Mouse (Mus musculus) testis, adult 2 months (tissue): ENCODE measurements around the gene P4ha1. TPM values are rescaled to one million over a fixed set of nuclear protein-coding genes. Genes with fewer than 3 reads are reported as not detected.

Source experiments
- H3K27ac ChIP-seq: fragments of 200-500 bp; 2 replicates; pipeline ENCODE4 v1.5.1; 2012; ENCODE audit warnings: low read depth, low read length; ENCODE audit not compliant: control insufficient read depth, insufficient read depth
- H3K27me3 ChIP-seq: fragments of 200-500 bp; 2 replicates; pipeline ENCODE4 v1.6.1; 2012; ENCODE audit warnings: mild to moderate bottlenecking, low read length, moderate library complexity; ENCODE audit not compliant: control insufficient read depth, insufficient read depth
- H3K36me3 ChIP-seq: fragments of 200-500 bp; 2 replicates; pipeline ENCODE4 v1.6.1; 2012; ENCODE audit warnings: mild to moderate bottlenecking, low read length; ENCODE audit not compliant: control insufficient read depth, insufficient read depth
- H3K4me1 ChIP-seq: fragments of 200-500 bp; 2 replicates; pipeline ENCODE4 v1.6.1; 2012; ENCODE audit warnings: low read length; ENCODE audit not compliant: control insufficient read depth, insufficient read depth
- H3K4me3 ChIP-seq: fragments of 200-500 bp; 2 replicates; pipeline ENCODE4 v1.5.1; 2012; ENCODE audit warnings: low read depth, mild to moderate bottlenecking, low read length, moderate library complexity, mixed read lengths; ENCODE audit not compliant: control insufficient read depth
- CTCF ChIP-seq: fragments of 200-500 bp; IDR thresholded peaks from 2 replicates; pipeline ENCODE4 v1.5.1; 2012; ENCODE audit warnings: low read depth, mild to moderate bottlenecking, inconsistent platforms, low read length, moderate library complexity; ENCODE audit not compliant: control insufficient read depth, insufficient read depth, insufficient replicate concordance
- POLR2A ChIP-seq: fragments of 200-500 bp; IDR thresholded peaks from 2 replicates; pipeline ENCODE4 v1.6.1; 2012; ENCODE audit warnings: low read depth, mild to moderate bottlenecking, inconsistent platforms, low read length, moderate library complexity; ENCODE audit not compliant: control insufficient read depth
- polyA plus RNA-seq: library from polyadenylated mRNA; depleted of rRNA; stranded (reverse); fragments of >200 nt; gene quantifications from 2 replicates; pipeline ENCODE4 v1.2.3, GENCODE M21; 2012

Gene P4ha1
- polyA plus RNA-seq, 1 experiment: 6.9 TPM

DNA sequence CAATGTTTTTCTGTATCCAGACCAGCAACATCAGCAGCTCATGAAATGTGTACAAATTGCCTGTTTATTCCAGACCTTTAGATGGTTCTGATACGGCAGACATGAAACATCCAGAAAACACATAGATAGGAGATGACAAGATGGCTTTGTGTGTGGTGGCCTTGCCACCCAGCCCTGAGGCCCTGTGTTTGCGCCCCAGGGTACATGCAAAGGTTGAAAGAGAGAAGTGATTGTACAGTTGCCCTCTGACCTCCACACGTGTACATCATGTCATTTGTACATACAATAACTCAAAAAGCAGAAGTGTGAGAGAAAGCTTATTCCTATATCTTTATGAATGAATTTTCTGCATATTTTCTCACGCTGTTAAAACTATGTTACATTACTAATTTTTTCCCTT lies 10.3 kb downstream of the P4ha1 start:
- Histone ChIP-seq H3K27me3 (no peaks in the 10 kb centered on the region), H3K27ac (peak overlapping the region; percentile 17; the same call in 1 of the 2 replicates)

GRCm38 (mm10) chr10:59334899-59335798 lies 12.1 kb downstream of the P4ha1 start:
- peaks cover 3% of the 10 kb centered on the region; the same call in 1 of the 2 replicates for H3K4me1 ChIP-seq
- no peaks in the 10 kb centered on the region for H3K27me3 ChIP-seq
- peak overlapping the region; percentile 27 for H3K27ac ChIP-seq
- H3K36me3 ChIP-seq: no peaks in the 10 kb centered on the region
- TF ChIP-seq POLR2A (no peak), CTCF (no peak)
- no peak overlapping the region for H3K4me3 ChIP-seq

More for the DNA sequence above, 10.3 kb downstream of the P4ha1 start:
- peaks cover 3% of the 10 kb centered on the region; the same call in 1 of the 2 replicates for H3K4me1 ChIP-seq
- H3K4me3 ChIP-seq: no peak overlapping the region
- TF ChIP-seq POLR2A: no peak
- TF ChIP-seq CTCF: no peak
- no peaks in the 10 kb centered on the region for H3K36me3 ChIP-seq

DNA sequence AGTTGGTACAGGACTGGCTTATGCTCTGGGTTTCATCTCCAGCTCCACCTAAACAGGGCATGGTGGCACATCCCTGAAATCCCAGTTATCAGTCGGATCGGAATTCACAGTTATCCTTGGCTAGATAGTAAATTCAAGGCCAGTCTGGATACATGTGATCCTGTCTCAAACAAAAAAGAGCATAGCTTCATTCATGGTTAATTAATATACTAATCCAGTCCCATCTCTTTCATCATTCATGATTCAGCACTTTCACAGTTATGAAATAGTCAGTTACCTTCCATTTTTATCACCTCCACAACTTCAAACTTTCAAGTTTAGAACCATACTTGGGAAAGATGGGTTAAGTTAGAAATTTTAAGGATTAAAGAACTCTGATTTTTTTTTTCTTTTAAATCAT lies 13.0 kb downstream of the P4ha1 start:
- no peaks in the 10 kb centered on the region for H3K36me3 ChIP-seq
- TF ChIP-seq CTCF (no peak), POLR2A (no peak)
- H3K4me3 ChIP-seq: no peak overlapping the region
- H3K27ac ChIP-seq: no peak overlapping the region
- H3K27me3 ChIP-seq: no peaks in the 10 kb centered on the region
- peaks cover 3% of the 10 kb centered on the region; the same call in 1 of the 2 replicates for H3K4me1 ChIP-seq

DNA sequence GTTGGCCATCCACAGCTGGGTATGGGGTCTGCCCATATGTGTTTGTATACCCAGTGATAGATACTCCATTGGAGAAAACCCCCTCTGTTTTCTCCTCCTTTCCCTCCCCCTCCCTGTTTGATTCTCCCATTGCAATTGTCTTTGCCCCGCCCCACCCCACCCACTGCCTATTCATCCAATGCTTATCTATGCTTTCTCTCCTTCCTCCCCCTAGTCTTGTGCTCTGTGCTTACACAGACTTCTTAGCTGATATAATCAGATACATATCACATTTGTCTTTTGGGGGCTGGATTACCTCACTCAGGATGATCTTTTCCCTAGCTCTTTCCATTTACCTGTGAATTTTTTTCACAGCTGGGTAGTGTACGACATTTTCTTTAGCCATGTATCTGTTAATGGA lies 23.5 kb downstream of the P4ha1 start:
- Histone ChIP-seq H3K27me3 (no peaks in the 10 kb centered on the region), H3K4me1 (no peaks in the 10 kb centered on the region), H3K36me3 (no peaks in the 10 kb centered on the region), H3K4me3 (no peak overlapping the region), H3K27ac (no peak overlapping the region)
- TF ChIP-seq POLR2A: no peak

DNA sequence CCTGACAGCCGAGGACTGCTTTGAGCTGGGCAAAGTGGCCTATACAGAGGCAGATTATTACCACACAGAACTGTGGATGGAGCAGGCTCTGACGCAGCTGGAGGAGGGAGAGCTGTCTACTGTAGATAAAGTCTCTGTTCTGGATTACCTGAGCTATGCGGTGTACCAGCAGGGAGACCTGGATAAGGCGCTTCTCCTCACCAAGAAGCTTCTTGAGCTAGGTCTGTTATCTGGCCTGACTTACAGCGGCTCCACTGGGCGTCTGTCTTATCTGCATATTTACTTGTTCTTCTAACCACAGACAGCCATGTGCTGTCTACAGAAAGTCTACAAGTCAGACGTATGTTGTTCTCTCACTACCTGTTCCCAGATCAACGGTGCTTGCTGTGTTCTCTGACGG lies 25.1 kb downstream of the P4ha1 start:
- Histone ChIP-seq H3K27me3 (no peaks in the 10 kb centered on the region), H3K4me3 (no peak overlapping the region), H3K27ac (no peak overlapping the region), H3K4me1 (no peaks in the 10 kb centered on the region), H3K36me3 (no peaks in the 10 kb centered on the region)
- TF ChIP-seq CTCF: no peak
- TF ChIP-seq POLR2A: no peak

- TF ChIP-seq POLR2A: no peak
- no peak for TF ChIP-seq CTCF
- Histone ChIP-seq H3K4me1 (no peaks in the 10 kb centered on the region), H3K27ac (no peak overlapping the region), H3K4me3 (no peak overlapping the region), H3K27me3 (no peaks in the 10 kb centered on the region), H3K36me3 (no peaks in the 10 kb centered on the region)
Measured at GRCm38 (mm10) chr10:59349536-59349935, 26.4 kb downstream of the P4ha1 start.

- Histone ChIP-seq H3K36me3 (no peaks in the 10 kb centered on the region), H3K27ac (no peak overlapping the region), H3K27me3 (no peaks in the 10 kb centered on the region), H3K4me1 (no peaks in the 10 kb centered on the region), H3K4me3 (no peak overlapping the region)
- no peak for TF ChIP-seq POLR2A
- TF ChIP-seq CTCF: no peak
Measured at GRCm38 (mm10) chr10:59353065-59353464, 30.0 kb downstream of the P4ha1 start.

DNA sequence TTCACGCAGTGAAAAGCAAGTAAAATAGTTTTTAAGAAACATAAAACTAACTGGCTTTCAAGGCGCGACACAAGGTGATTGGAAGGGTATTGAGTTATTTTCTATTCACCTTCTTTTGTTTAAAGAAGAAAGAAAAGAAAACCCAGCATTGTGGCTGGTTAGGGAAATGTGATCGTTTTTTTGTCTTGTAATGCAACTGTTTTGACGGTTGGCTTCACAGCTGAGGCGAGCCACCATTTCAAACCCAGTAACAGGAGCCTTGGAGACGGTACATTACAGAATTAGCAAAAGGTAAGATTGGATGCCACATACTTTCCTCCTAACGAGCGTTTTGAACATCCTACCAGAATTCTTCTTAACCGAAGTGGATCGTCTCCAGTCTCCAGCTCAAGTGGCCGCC lies 31.0 kb downstream of the P4ha1 start:
- TF ChIP-seq CTCF: no peak
- no peak for TF ChIP-seq POLR2A
- H3K27ac ChIP-seq: no peak overlapping the region
- H3K27me3 ChIP-seq: no peaks in the 10 kb centered on the region
- H3K36me3 ChIP-seq: no peaks in the 10 kb centered on the region
- H3K4me1 ChIP-seq: no peaks in the 10 kb centered on the region
- no peak overlapping the region for H3K4me3 ChIP-seq
